Mouse (Mus musculus) kidney, embryonic 15.5 days (tissue): ENCODE measurements around the gene Dtx3l. TPM values are rescaled to one million over a fixed set of nuclear protein-coding genes. Genes with fewer than 3 reads are reported as not detected.

ENCODE experiments used
- ATAC-seq: fragments of 200-750 bp; cut with Nextera tagmentation; replicated peaks from 2 replicates; pipeline ENCODE4 v1.8.0; 2017; ENCODE audit warnings: moderate TSS enrichment; ENCODE audit not compliant: low FRiP score
- H3K27ac ChIP-seq: fragments of 300-500 bp; sonication (generic); 2 replicates; pipeline ENCODE4 v1.5.1; 2015; ENCODE audit warnings: mild to moderate bottlenecking, inconsistent platforms
- H3K27me3 ChIP-seq: fragments of 300-500 bp; sonication (generic); 2 replicates; pipeline ENCODE4 v1.6.1; 2015; ENCODE audit warnings: inconsistent platforms
- H3K36me3 ChIP-seq: fragments of 300-500 bp; sonication (generic); 2 replicates; pipeline ENCODE4 v1.6.1; 2015; ENCODE audit warnings: inconsistent platforms
- H3K4me1 ChIP-seq: fragments of 300-500 bp; sonication (generic); 2 replicates; pipeline ENCODE4 v1.6.1; 2015; ENCODE audit warnings: inconsistent platforms
- H3K4me2 ChIP-seq: fragments of 300-500 bp; sonication (generic); 2 replicates; pipeline ENCODE4 v1.6.1; 2015; ENCODE audit warnings: moderate library complexity, mild to moderate bottlenecking, inconsistent platforms
- H3K4me3 ChIP-seq: fragments of 300-500 bp; sonication (generic); replicated peaks from 2 replicates; pipeline ENCODE4 v1.5.1; 2015; ENCODE audit warnings: mild to moderate bottlenecking, inconsistent platforms
- H3K9ac ChIP-seq: fragments of 300-500 bp; sonication (generic); 2 replicates; pipeline ENCODE4 v1.6.1; 2015; ENCODE audit warnings: mild to moderate bottlenecking, inconsistent platforms
- H3K9me3 ChIP-seq: fragments of 300-500 bp; sonication (generic); replicated peaks from 2 replicates; pipeline ENCODE4 v1.6.1; 2016; ENCODE audit warnings: inconsistent platforms
- WGBS: fragments of 180-500 bp; shearing (Covaris S2); methylation state at CpG from one replicate; pipeline ENCODE4 v1.1.7; 2015; ENCODE audit warnings: mixed read lengths; 5-methylcytosine and 5-hydroxymethylcytosine counted together
- polyA plus RNA-seq: library from polyadenylated mRNA; unstranded; fragments of >200 nt; fragmentation: Nextera tagmentation; extraction: Ambion mirVana; gene quantifications from 2 replicates; pipeline ENCODE4 v1.2.1, GENCODE M21; 2015

Gene Dtx3l
- polyA plus RNA-seq, 1 experiment from 2014 or later = 3.4 TPM

- Histone ChIP-seq H3K27me3 (no peaks in the 10 kb centered on the region), H3K36me3 (no peaks in the 10 kb centered on the region), H3K9me3 (no peaks in the 10 kb centered on the region), H3K4me2 (no peak overlapping the region), H3K27ac (no peak overlapping the region), H3K4me1 (no peaks in the 10 kb centered on the region), H3K4me3 (no peak overlapping the region), H3K9ac (no peak overlapping the region)
- 71% methylated on average over 3 of the region's 3 CpGs for WGBS
- no peak for ATAC-seq
Observed at GRCm38 (mm10) chr16:35922301-35922895, 16.6 kb downstream of the Dtx3l start.

- no peaks in the 10 kb centered on the region for H3K4me1 ChIP-seq
- H3K36me3 ChIP-seq = no peaks in the 10 kb centered on the region
- H3K27me3 ChIP-seq = no peaks in the 10 kb centered on the region
- ATAC-seq = no peak
- no peak overlapping the region for H3K4me2 ChIP-seq
- WGBS = 84% methylated on average over 2 of the region's 2 CpGs
- H3K9ac ChIP-seq = no peak overlapping the region
- H3K4me3 ChIP-seq = no peak overlapping the region
- no peaks in the 10 kb centered on the region for H3K9me3 ChIP-seq
- no peak overlapping the region for H3K27ac ChIP-seq
Observed at GRCm38 (mm10) chr16:35921676-35922235, 17.2 kb downstream of the Dtx3l start.

DNA sequence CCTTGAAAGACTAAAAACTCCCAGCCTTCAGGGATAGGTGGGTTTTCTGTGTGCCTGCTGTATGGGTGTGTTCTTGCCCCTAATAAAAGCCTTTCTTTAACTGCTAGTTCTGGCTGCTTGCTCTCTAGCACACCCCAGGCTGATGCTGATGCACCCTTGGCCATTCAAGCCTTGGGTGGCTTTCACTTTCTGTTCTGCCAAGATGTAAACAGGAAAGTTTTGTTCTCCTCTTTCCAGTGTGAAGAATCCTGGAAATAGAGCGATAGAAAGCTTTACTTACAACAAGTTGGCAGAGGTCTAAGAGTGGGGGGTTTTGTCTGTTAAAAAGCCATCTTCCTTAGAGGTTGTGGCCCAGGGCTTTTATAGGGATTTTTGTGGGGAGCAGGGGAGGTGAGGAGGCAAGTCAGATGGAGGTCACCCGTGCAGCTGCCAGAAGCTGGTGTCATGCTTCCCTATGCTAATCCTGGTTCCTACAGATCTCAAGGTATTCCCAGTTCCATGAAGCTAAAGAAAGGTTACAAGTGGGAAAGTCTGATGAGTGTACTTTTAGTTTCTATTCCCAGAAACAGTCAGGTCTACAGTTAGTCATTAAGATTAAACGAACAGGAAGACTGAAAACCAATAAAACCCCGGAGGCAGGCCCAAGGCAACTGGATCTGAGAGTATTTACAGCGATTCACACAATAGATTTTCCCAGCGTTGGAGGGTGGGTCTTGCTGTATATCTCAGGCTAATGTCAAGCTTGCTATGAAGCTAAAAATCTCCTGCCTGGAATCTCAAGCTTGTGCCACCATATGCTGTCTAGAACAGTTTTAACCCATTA, 20.0 kb downstream of the Dtx3l start:
- Histone ChIP-seq H3K4me2 (no peak overlapping the region), H3K27me3 (no peaks in the 10 kb centered on the region), H3K27ac (no peak overlapping the region), H3K4me3 (no peak overlapping the region), H3K9me3 (no peaks in the 10 kb centered on the region), H3K9ac (no peak overlapping the region), H3K4me1 (no peaks in the 10 kb centered on the region), H3K36me3 (no peaks in the 10 kb centered on the region)
- whole genome bisulfite sequencing = 80% methylated on average over 6 of the region's 6 CpGs
- no peak for ATAC-seq

- H3K4me3 ChIP-seq = no peak overlapping the region
- WGBS = 69% methylated on average over 5 of the region's 5 CpGs
- no peak for ATAC-seq
- H3K27me3 ChIP-seq = no peaks in the 10 kb centered on the region
- H3K36me3 ChIP-seq = no peaks in the 10 kb centered on the region
- H3K9me3 ChIP-seq = no peaks in the 10 kb centered on the region
- H3K27ac ChIP-seq = no peak overlapping the region
- H3K9ac ChIP-seq = no peak overlapping the region
- H3K4me2 ChIP-seq = no peak overlapping the region
- H3K4me1 ChIP-seq = no peaks in the 10 kb centered on the region
Observed at GRCm38 (mm10) chr16:35914301-35914700, 24.6 kb downstream of the Dtx3l start.

DNA sequence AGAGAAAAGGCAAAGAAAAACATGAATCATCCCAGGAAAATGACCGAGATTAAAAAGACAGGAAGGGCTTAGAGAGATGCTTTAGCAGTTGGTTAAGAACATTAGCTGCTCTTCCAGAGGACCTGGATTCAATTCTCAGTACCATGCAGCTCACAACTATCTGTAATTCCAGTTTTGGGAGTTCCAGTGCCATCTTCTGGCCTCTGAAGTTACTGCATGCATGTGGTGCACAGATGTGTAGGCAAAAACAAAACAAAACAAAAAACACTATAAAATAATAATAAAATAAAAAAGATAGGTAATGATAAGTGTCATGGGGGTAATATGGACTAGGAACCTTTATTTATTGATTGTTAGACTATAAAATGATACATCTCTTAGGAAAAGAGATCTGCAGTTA, 25.4 kb downstream of the Dtx3l start:
- no peak for ATAC-seq
- H3K9ac ChIP-seq = no peak overlapping the region
- H3K4me2 ChIP-seq = no peak overlapping the region
- no peaks in the 10 kb centered on the region for H3K36me3 ChIP-seq
- H3K4me3 ChIP-seq = no peak overlapping the region
- H3K4me1 ChIP-seq = no peaks in the 10 kb centered on the region
- 70% methylated on average over 1 of the region's 1 CpGs for WGBS
- no peaks in the 10 kb centered on the region for H3K27me3 ChIP-seq
- no peaks in the 10 kb centered on the region for H3K9me3 ChIP-seq
- no peak overlapping the region for H3K27ac ChIP-seq

- no peaks in the 10 kb centered on the region for H3K27me3 ChIP-seq
- ATAC-seq = no peak
- H3K4me3 ChIP-seq = no peak overlapping the region
- H3K4me1 ChIP-seq = peaks cover 7% of the 10 kb centered on the region; the same call in 1 of the 2 replicates
- no peak overlapping the region for H3K27ac ChIP-seq
- H3K9ac ChIP-seq = no peak overlapping the region
- H3K4me2 ChIP-seq = no peak overlapping the region
- H3K9me3 ChIP-seq = no peaks in the 10 kb centered on the region
- H3K36me3 ChIP-seq = no peaks in the 10 kb centered on the region
- WGBS = 62% methylated on average over 3 of the region's 3 CpGs
Observed at GRCm38 (mm10) chr16:35911449-35911848, 27.5 kb downstream of the Dtx3l start.

DNA sequence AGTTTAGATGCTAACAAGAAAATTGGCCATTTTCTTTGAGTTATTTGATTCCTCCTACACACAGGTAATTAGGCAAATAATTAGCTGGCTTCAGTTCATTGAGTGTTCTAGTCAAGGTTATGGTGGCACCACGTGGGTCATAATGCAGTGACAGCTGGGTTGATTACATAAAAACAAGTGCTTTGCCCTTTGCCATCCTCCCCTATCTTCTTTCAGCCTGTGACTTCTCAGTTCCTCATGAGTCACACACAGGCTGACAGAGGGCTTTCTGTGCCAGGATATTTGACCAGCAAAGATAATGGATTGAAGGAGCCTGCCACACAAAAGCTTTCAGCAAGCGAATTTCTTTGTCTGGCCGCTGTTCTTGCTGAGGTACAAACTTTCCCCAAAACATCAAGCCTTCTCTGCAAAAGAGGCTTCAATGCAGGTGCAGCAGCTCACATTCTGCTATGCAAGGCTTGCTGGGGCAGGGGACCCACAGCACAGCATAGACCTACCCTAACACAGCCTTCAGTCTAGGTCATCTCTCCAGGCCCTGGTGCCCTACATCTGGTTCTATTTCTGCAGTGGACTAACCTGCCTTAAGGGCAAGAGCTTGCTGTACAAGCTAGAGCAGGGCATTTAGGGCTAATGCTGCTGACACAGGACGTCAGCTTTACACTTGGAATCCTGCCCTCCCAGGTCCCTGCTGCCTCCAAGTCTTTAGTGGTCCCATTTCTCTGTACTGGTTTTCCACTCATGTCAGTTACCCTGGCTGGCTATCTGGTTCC, 31.3 kb downstream of the Dtx3l start:
- H3K4me3 ChIP-seq = no peak overlapping the region
- H3K4me1 ChIP-seq = peaks cover 7% of the 10 kb centered on the region; the same call in 1 of the 2 replicates
- H3K27ac ChIP-seq = no peak overlapping the region
- no peaks in the 10 kb centered on the region for H3K27me3 ChIP-seq
- no peaks in the 10 kb centered on the region for H3K9me3 ChIP-seq
- WGBS = 41% methylated on average over 4 of the region's 4 CpGs
- no peak overlapping the region for H3K4me2 ChIP-seq
- H3K9ac ChIP-seq = no peak overlapping the region
- H3K36me3 ChIP-seq = no peaks in the 10 kb centered on the region
- ATAC-seq = peak; percentile 76

- Histone ChIP-seq H3K4me1 (peaks cover 7% of the 10 kb centered on the region; the same call in 1 of the 2 replicates), H3K36me3 (no peaks in the 10 kb centered on the region), H3K9ac (no peak overlapping the region), H3K4me3 (no peak overlapping the region), H3K27me3 (no peaks in the 10 kb centered on the region), H3K9me3 (no peaks in the 10 kb centered on the region), H3K27ac (no peak overlapping the region), H3K4me2 (no peak overlapping the region)
- no peak; the same call in 1 of the 2 replicates for ATAC-seq
- WGBS = 49% methylated on average over 7 of the region's 7 CpGs
Observed at GRCm38 (mm10) chr16:35906887-35907286, 32.1 kb downstream of the Dtx3l start.

- no peaks in the 10 kb centered on the region for H3K27me3 ChIP-seq
- no peak overlapping the region for H3K9ac ChIP-seq
- H3K4me3 ChIP-seq = no peak overlapping the region
- H3K4me2 ChIP-seq = no peak overlapping the region
- no peak overlapping the region for H3K27ac ChIP-seq
- H3K36me3 ChIP-seq = no peaks in the 10 kb centered on the region
- H3K4me1 ChIP-seq = peaks cover 7% of the 10 kb centered on the region; the same call in 1 of the 2 replicates
- no peaks in the 10 kb centered on the region for H3K9me3 ChIP-seq
- no peak for ATAC-seq
- 68% methylated on average over 6 of the region's 6 CpGs for WGBS
Observed at GRCm38 (mm10) chr16:35905819-35906485, 33.0 kb downstream of the Dtx3l start.

GRCm38 (mm10) chr16:35905355-35905754, 33.6 kb downstream of the Dtx3l start:
- WGBS = 68% methylated on average over 3 of the region's 3 CpGs
- Histone ChIP-seq H3K27ac (no peak overlapping the region), H3K9me3 (no peaks in the 10 kb centered on the region), H3K4me3 (no peak overlapping the region), H3K4me2 (no peak overlapping the region), H3K27me3 (no peaks in the 10 kb centered on the region), H3K9ac (no peak overlapping the region), H3K4me1 (peaks cover 7% of the 10 kb centered on the region; the same call in 1 of the 2 replicates), H3K36me3 (no peaks in the 10 kb centered on the region)
- ATAC-seq = no peak

GRCm38 (mm10) chr16:35904121-35904736, 34.7 kb downstream of the Dtx3l start:
- WGBS = 66% methylated on average over 4 of the region's 4 CpGs
- Histone ChIP-seq H3K4me3 (no peak overlapping the region), H3K9ac (no peak overlapping the region), H3K4me2 (no peak overlapping the region), H3K9me3 (no peaks in the 10 kb centered on the region), H3K27ac (no peak overlapping the region), H3K27me3 (no peaks in the 10 kb centered on the region), H3K4me1 (peaks cover 7% of the 10 kb centered on the region; the same call in 1 of the 2 replicates), H3K36me3 (no peaks in the 10 kb centered on the region)
- ATAC-seq = no peak
